Mouse (Mus musculus) liver, adult 2 months (tissue): ENCODE data around the gene Cdipt. TPM values are rescaled to one million over a fixed set of nuclear protein-coding genes. Genes with fewer than 3 reads are reported as not detected.
A peak's percentile ranks its signal among the peaks of the same experiment; 100 is the strongest.

Experiments used
- DNase-seq: peaks from one replicate; pipeline ENCODE4 v3.0.0-alpha.2; 2011; ENCODE audit warnings: low read depth, low spot score; ENCODE audit errors: extremely low read depth
- H3K27ac ChIP-seq: fragments of 200-500 bp; replicated peaks from 2 replicates; pipeline ENCODE4 v1.5.1; 2012; ENCODE audit warnings: low read depth, mild to moderate bottlenecking, control low read depth, inconsistent platforms, low read length; ENCODE audit not compliant: insufficient read depth
- H3K27me3 ChIP-seq: fragments of 200-500 bp; 2 replicates; pipeline ENCODE4 v1.6.1; 2012; ENCODE audit warnings: mild to moderate bottlenecking, moderate library complexity, low read length, inconsistent platforms; ENCODE audit not compliant: control insufficient read depth, insufficient read depth
- H3K36me3 ChIP-seq: fragments of 200-500 bp; 2 replicates; pipeline ENCODE4 v1.6.1; 2012; ENCODE audit warnings: low read length, inconsistent platforms; ENCODE audit not compliant: control insufficient read depth, insufficient read depth
- H3K4me1 ChIP-seq: fragments of 200-500 bp; 2 replicates; pipeline ENCODE4 v1.6.1; 2011; ENCODE audit warnings: low read length; ENCODE audit not compliant: control insufficient read depth, insufficient read depth
- H3K4me3 ChIP-seq: fragments of 200-500 bp; 2 replicates; pipeline ENCODE4 v1.5.1; 2011; ENCODE audit warnings: low read depth, mild to moderate bottlenecking, control low read depth, low read length, moderate library complexity; ENCODE audit not compliant: insufficient read depth
- H3K79me2 ChIP-seq: fragments of 200-500 bp; 2 replicates; pipeline ENCODE4 v1.6.1; 2012; ENCODE audit warnings: inconsistent platforms, mild to moderate bottlenecking, low read length, moderate library complexity; ENCODE audit not compliant: control insufficient read depth, insufficient read depth
- H3K9ac ChIP-seq: fragments of 200-500 bp; 2 replicates; pipeline ENCODE4 v1.6.1; 2012; ENCODE audit warnings: low read depth, mild to moderate bottlenecking, control low read depth, inconsistent platforms, low read length
- CTCF ChIP-seq: fragments of 200-500 bp; IDR thresholded peaks from 2 replicates; pipeline ENCODE4 v1.5.1; 2011; ENCODE audit warnings: low read depth, low read length, control low read depth
- POLR2A ChIP-seq: fragments of 200-500 bp; IDR thresholded peaks from 2 replicates; pipeline ENCODE4 v1.6.1; 2011; ENCODE audit warnings: low read length, control low read depth; ENCODE audit not compliant: insufficient read depth; ENCODE audit errors: extremely low read depth
- WGBS: fragments of 180-500 bp; shearing (Covaris S2); methylation state at CpG from one replicate; pipeline ENCODE4 v1.1.7; 2018; 5-methylcytosine and 5-hydroxymethylcytosine counted together
- polyA plus RNA-seq: library from polyadenylated mRNA; depleted of rRNA; stranded (reverse); fragments of >200 nt; gene quantifications from 2 replicates; pipeline ENCODE4 v1.2.3, GENCODE M21; 2012; rRNA removed
- total RNA-seq: library from RNA; depleted of rRNA; stranded (reverse); fragments of >200 nt; gene quantifications from 2 replicates; pipeline ENCODE4 v1.2.3, GENCODE M21; 2014; rRNA removed

The Cdipt gene
- total RNA-seq (41.2 and 42.8 TPM in 2 replicates), polyA plus RNA-seq (137 and 141 TPM in 2 replicates)

GRCm38 (mm10) chr7:126975893-126975949 is at the start of gene Cdipt:
TSS of gene Cdipt (plus strand) at chr7:126975914.
- Histone ChIP-seq H3K36me3 (peaks cover 2% of the 10 kb centered on the region; the same call in 1 of the 2 replicates), H3K79me2 (peaks cover 7% of the 10 kb centered on the region; the same call in 1 of the 2 replicates), H3K27me3 (no peaks in the 10 kb centered on the region), H3K9ac (peak within 1 kb of the TSS; percentile 93), H3K27ac (peak within 1 kb of the TSS; percentile 92), H3K4me3 (peak within 1 kb of the TSS; percentile 86), H3K4me1 (peaks cover 4% of the 10 kb centered on the region)
- DNase-seq: no peak
- WGBS: 4% methylated on average over 1 of the region's 1 CpGs
- no peak for TF ChIP-seq CTCF

GRCm38 (mm10) chr7:126926299-126926698 is 49.4 kb upstream of the Cdipt start:
- WGBS: 66% methylated on average over 3 of the region's 3 CpGs
- TF ChIP-seq CTCF: no peak
- no peak for TF ChIP-seq POLR2A
- H3K79me2 ChIP-seq: peaks cover 8% of the 10 kb centered on the region; the same call in 1 of the 2 replicates

GRCm38 (mm10) chr7:126928384-126929037 is 47.2 kb upstream of the Cdipt start, which contains the start of gene Kctd13:
TSS of gene Kctd13 (plus strand) at chr7:126928879.
- Histone ChIP-seq H3K9ac (peak within 1 kb of the TSS; percentile 92), H3K4me1 (peaks cover 9% of the 10 kb centered on the region), H3K79me2 (peaks cover 8% of the 10 kb centered on the region; the same call in 1 of the 2 replicates), H3K27ac (peak within 1 kb of the TSS; percentile 43), H3K4me3 (peak within 1 kb of the TSS; percentile 80), H3K27me3 (no peaks in the 10 kb centered on the region), H3K36me3 (peaks cover 2% of the 10 kb centered on the region; the same call in 1 of the 2 replicates)
- WGBS: under 1% methylated on average over 56 of the region's 56 CpGs
- TF ChIP-seq POLR2A: peak; percentile 47; the same call in 1 of the 2 replicates
- TF ChIP-seq CTCF: no peak
- DNase-seq: peak; percentile 76

More at GRCm38 (mm10) chr7:126926299-126926698, 49.4 kb upstream of the Cdipt start:
- Histone ChIP-seq H3K4me3 (no peak overlapping the region), H3K27ac (no peak overlapping the region), H3K4me1 (peaks cover 7% of the 10 kb centered on the region), H3K36me3 (no peaks in the 10 kb centered on the region; the same call in 1 of the 2 replicates), H3K9ac (no peak overlapping the region), H3K27me3 (no peaks in the 10 kb centered on the region)
- DNase-seq: no peak

GRCm38 (mm10) chr7:126929046-126929445 is 46.7 kb upstream of the Cdipt start:
- Histone ChIP-seq H3K27me3 (no peaks in the 10 kb centered on the region), H3K79me2 (peaks cover 8% of the 10 kb centered on the region; the same call in 1 of the 2 replicates), H3K9ac (peak overlapping the region; percentile 92), H3K36me3 (peaks cover 6% of the 10 kb centered on the region), H3K27ac (peak overlapping the region; percentile 43; the same call in 1 of the 2 replicates), H3K4me1 (peaks cover 7% of the 10 kb centered on the region), H3K4me3 (peak overlapping the region; percentile 80)
- TF ChIP-seq CTCF: no peak
- no peak for TF ChIP-seq POLR2A
- peak; percentile 35 for DNase-seq
- WGBS: under 1% methylated on average over 27 of the region's 27 CpGs

- peak; percentile 34 for DNase-seq
- no peaks in the 10 kb centered on the region for H3K27me3 ChIP-seq
- WGBS: 61% methylated on average over 2 of the region's 2 CpGs
- TF ChIP-seq CTCF: no peak
- no peak for TF ChIP-seq POLR2A
- H3K4me3 ChIP-seq: no peak overlapping the region
- H3K36me3 ChIP-seq: peaks cover 27% of the 10 kb centered on the region
- H3K9ac ChIP-seq: no peak overlapping the region
- peaks cover 7% of the 10 kb centered on the region for H3K4me1 ChIP-seq
- H3K27ac ChIP-seq: no peak overlapping the region
- H3K79me2 ChIP-seq: peaks cover 8% of the 10 kb centered on the region; the same call in 1 of the 2 replicates
Measured at GRCm38 (mm10) chr7:126932652-126933051, 43.1 kb upstream of the Cdipt start.

GRCm38 (mm10) chr7:126941171-126941570 is 34.5 kb upstream of the Cdipt start:
- Histone ChIP-seq H3K9ac (no peak overlapping the region), H3K36me3 (peaks cover 19% of the 10 kb centered on the region; the same call in 1 of the 2 replicates), H3K79me2 (no peaks in the 10 kb centered on the region), H3K27ac (no peak overlapping the region), H3K4me1 (no peaks in the 10 kb centered on the region), H3K4me3 (no peak overlapping the region), H3K27me3 (no peaks in the 10 kb centered on the region)
- DNase-seq: no peak
- no peak for TF ChIP-seq POLR2A
- no peak for TF ChIP-seq CTCF
- 81% methylated on average over 6 of the region's 6 CpGs for whole genome bisulfite sequencing
